Mouse (Mus musculus): ENCODE results near the gene Syne1. TPM values are rescaled to one million over a fixed set of nuclear protein-coding genes. Genes with fewer than 3 reads are reported as not detected.

Syne1 gene
- total RNA-seq, 2 experiments from 2014 or later: 61.8 to 62.6 TPM

GRCm38 (mm10) chr10:5305555-5305954 is 245.7 kb downstream of the Syne1 start:
- peak; percentile 44 to 50 for DNase-seq

GRCm38 (mm10) chr10:5295291-5295891 is 255.9 kb downstream of the Syne1 start:
- DNase-seq: no peak

DNA sequence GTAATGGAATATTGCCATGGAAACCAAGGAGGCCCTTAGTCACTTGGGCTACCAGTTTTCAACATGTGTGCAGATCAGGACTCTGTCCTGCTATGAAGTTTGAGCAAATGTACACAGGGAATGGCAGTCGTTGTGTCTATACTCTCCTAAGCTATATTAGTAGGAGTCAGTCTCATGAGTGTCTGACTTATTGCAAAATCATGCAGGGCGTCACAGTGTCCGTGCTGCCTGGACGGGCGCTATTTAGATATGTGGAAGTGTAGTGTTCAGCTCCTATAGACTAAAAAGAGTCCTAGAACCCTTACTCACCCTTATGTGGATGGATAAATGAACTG is 261.7 kb downstream of the Syne1 start:
- no peak for DNase-seq

DNA sequence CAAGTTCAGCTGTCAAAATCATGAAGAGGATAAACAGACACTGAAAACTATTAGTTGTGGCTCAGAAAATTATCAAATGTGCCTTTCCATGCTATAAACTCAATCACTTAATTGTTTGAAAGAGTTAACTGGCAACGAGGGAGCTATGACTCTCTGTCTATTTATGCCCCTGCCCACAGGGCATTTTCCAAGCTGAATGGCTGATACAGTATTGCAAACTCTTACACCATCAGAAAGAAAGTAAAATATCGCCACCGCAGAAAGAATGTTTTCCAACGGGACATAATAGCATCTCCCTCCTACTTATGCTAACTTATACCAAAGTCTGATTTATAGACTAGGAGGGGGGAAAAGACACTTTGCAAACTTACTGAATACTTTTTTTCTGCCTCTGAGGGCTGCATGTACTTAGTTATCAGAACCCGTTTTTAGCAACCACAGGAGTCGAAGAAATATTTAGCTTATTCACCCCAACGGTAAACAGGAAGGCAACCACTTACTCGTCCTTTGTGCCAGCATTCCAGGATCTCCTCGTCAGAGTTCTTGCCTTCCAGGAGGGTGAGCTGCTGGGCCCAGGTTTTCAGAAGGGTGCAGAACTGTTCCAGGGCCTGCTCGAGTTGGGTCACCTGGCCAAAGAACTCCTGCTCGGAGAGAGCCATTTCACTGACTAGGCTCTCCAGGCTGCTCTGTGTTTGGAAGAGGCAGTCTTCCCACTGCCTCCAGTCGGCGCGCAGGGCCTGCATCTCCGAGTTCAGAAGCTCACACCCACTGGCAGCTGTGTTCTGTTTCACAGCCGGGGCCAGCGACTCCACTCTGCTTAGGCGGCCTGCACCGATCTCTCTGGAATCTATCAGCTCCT is 262.3 kb downstream of the Syne1 start:
- peak; percentile 82 to 86 for DNase-seq

DNA sequence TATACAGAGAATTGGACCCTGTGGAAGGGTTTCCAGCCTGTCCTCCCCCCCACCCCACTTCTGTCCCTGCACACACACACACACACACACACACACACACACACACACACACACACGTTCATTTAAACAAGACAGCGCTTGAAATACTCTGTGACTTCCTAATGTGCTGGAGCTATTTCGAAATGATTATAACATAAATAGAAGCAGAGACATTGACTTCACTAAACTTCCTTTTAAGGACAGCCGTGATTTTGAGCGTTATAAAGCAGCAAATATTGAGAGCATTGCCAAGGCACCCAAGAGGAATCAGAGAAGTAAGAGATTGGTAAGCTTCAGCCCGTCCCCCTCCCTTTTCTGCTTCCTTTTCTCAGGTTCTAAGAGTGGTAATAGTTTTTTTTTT is 263.0 kb downstream of the Syne1 start:
- peak; percentile 36 to 45 for DNase-seq

DNA sequence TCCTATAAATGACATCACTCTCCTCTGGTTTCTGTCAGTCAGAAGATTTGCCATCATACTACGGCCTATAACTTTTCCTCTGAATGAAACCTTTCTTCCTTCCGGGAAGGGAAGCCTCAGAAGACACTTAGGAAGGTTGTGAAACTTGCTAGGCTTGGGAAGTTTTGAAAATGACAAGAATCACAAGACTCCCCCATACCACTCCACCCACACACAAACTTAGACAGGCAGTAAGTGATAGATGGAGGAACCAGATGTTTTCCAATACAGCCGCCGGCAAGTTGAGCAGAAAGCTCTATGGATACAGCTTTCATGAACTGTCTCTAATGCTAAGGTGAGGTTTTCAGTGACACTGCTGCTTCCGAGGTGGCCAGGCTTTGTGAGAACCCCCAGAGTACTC is 275.5 kb downstream of the Syne1 start:
- no peak for DNase-seq

GRCm38 (mm10) chr10:5270641-5271040 is 280.6 kb downstream of the Syne1 start:
- DNase-seq: no peak

DNA sequence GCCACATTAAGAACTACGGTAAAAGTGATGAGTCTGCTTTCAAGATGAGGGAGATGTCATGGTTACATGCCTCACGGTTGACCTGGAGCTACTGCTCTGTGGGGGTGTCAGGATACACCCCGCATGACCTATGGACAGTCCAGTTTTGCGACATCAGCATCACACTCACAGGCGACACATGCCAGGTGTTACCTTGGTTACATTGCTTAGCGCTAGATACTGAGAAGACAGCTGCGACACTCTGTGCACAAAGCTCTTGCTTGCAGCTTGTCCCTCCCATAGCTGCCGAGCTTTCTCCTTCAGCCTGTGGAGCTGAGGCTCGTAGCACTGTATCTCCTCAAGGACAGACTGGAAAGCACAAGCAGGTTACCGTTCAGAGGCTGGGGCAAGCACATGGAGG is 286.9 kb downstream of the Syne1 start:
- DNase-seq: no peak

- DNase-seq: no peak
These were observed 288.6 kb downstream of the Syne1 start for GRCm38 (mm10) chr10:5262636-5263035.

DNA sequence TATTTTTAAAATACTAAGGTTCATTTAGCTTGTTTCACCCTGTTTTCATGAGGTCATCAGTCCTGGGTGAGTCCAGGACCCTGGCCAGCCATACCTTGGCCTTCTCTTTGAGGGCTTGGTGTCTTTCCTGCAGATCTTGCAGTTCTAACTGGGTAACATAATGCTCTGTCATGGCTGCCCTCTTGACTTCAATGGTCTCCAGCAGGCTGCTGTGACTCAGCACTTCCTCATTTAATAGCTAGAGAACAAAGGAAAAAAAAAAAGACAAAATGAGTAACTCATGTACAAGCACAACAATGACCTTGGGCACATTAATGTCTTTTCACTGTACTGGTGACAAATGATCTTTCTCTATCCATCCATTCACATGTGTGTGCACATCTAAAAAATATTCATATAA is 294.6 kb downstream of the Syne1 start:
- no peak for DNase-seq

- no peak for DNase-seq
These were observed 297.5 kb downstream of the Syne1 start for GRCm38 (mm10) chr10:5253752-5254151.

DNA sequence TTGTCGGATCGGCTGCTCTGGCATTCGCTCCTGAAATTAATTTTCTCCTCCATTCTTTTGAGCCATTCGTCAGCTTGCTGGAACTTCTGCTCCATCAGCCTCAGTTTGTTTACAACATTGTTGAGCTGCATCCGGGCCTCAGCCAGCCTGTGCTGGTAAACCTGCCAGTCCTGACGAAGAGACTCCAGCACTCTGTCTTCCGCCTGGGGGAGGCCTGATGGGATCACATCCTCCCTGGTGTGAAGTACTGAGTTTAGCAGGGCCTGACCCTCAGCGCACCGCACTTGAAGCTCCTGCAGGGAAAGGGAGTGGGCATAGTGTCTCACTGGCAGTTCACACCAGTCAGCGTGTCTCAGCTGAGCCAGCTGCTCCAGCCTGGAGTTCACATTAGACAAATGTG is 300.6 kb downstream of the Syne1 start:
- no peak for DNase-seq

GRCm38 (mm10) chr10:5239680-5240079 is 311.6 kb downstream of the Syne1 start:
- DNase-seq: no peak

DNA sequence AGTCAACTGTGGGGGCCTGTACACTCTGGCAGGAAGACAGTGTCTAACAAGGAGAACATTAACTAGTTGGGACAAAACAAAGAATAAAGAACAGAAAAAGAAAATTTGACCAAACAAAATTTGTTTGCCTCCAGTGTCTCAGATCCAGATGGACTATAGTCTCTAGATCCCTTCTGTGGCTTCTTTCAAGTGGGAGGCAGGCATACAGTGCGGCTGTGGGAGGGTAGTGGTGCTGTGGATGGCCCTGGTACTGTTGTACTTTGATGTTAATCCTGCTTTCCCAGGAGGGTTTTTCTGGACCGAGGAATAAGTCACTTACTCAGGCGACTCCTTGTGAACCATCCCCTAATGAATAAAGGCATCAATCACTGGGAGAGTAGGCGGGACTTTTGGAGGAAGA is 314.4 kb downstream of the Syne1 start:
- DNase-seq: no peak

GRCm38 (mm10) chr10:5236171-5236570 is 315.1 kb downstream of the Syne1 start:
- DNase-seq: no peak

DNA sequence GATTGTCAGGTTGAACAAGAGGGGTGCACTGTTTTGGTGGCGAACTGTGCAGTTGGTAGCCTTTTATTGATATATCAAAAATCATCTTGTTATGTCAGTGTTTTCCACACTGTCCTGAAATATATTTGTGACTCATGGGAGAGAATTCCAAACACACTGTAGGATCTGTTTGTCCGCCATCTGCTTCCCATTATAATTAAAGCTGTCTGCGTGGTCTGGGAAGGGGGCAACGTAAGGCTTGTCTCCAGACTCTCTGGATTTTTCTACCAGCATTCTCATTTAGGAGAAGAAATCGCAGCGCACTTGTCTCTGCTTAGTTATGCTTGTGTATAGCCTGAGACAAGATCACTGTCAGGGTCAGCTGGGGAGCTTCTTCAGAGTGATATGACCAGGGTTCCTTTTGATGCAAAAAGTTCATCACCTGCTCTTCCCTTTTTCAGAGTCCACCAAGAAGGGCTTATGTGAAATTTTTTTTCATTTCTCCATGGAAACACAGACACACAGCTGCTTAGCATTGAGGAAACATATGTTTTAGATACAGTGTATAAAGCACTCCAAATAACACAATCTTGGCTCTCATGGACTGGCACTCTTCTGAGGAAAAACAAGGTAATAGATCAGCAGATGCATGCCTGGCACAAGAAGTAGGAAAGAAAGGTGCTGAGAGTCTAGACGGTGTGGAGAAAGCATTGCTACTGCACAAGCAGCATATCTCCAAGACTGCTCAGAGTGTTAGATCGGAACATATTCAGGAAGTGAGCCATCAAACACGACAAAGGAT is 316.4 kb downstream of the Syne1 start:
- DNase-seq: no peak

GRCm38 (mm10) chr10:5229129-5229528 is 322.2 kb downstream of the Syne1 start:
- no peak for DNase-seq

- DNase-seq: peak; percentile 45 to 63
These were observed 323.7 kb downstream of the Syne1 start for GRCm38 (mm10) chr10:5227395-5228076.

GRCm38 (mm10) chr10:5215943-5216342 is 335.3 kb downstream of the Syne1 start:
- no peak for DNase-seq

GRCm38 (mm10) chr10:5207905-5208641 is 343.2 kb downstream of the Syne1 start:
- DNase-seq: peak; percentile 62 to 88

DNA sequence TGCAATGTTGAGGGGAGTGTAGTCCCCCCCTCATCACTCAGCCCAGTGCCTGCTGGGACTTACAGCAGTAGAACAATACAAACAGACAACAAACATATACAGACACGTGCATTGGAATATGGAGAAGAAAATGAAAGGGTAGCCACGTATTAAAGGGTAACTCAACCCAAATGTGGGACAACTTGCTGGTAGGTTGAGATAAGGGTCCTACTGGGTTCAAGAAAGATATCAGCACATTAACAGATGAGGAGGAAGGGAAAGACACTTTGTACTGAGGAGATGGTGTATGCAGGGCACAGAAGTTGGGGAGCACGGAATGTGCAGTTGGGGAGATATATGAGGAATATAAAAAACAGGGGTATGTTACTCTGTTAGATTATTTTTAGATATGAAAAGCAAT is 345.3 kb downstream of the Syne1 start:
- no peak for DNase-seq

- no peak for DNase-seq
These were observed 345.7 kb downstream of the Syne1 start for GRCm38 (mm10) chr10:5205570-5205969.
